Mouse (Mus musculus) adrenal gland, adult 2 months (tissue): ENCODE results near the gene Ptchd3. TPM values are rescaled to one million over a fixed set of nuclear protein-coding genes. Genes with fewer than 3 reads are reported as not detected.

Source experiments
- polyA plus RNA-seq: library from polyadenylated mRNA; depleted of rRNA; stranded (reverse); fragments of >200 nt; gene quantifications from 2 replicates; pipeline ENCODE4 v1.2.3, GENCODE M21; 2012; rRNA removed
- total RNA-seq, 2 experiments: library from RNA; stranded (reverse); gene quantifications; 2 replicates each; pipeline ENCODE4 v1.2.3; 2021

Gene Ptchd3
- total and polyA plus RNA-seq, 3 experiments = not detected

Other genes with a start within 250 kb of the Ptchd3 start
- gene B3gntl1, start 157.1 kb upstream of the Ptchd3 start, total RNA-seq = 1 to 10 TPM; 7.4 to 10.0 TPM
- 9.2 and 11.1 TPM in 2 replicates for gene B3gntl1, start 157.1 kb upstream of the Ptchd3 start, polyA plus RNA-seq
- 10 to 100 TPM; 14.0 to 44.3 TPM for gene Metrnl, start 128.7 kb upstream of the Ptchd3 start, total RNA-seq
- 33.2 and 42.1 TPM in 2 replicates for gene Metrnl, start 128.7 kb upstream of the Ptchd3 start, polyA plus RNA-seq